Mouse (Mus musculus) heart, adult 8-10 months (tissue): ENCODE results near the gene Ttll3. TPM values are rescaled to one million over a fixed set of nuclear protein-coding genes. Genes with fewer than 3 reads are reported as not detected.
A peak's percentile ranks its signal among the peaks of the same experiment; 100 is the strongest.

Experiments used
- DNase-seq: peaks from one replicate; pipeline ENCODE4 v3.0.0; 2022; ENCODE audit warnings: low spot score
- total RNA-seq, 4 experiments: library from RNA; stranded (reverse); gene quantifications; 2 replicates each; pipeline ENCODE4 v1.2.4; 2022

Gene Ttll3
- 1 to 10 TPM in 1 of 4 experiments, under 1 TPM in 3; 0.44 to 1.0 (median 0.76) TPM for total RNA-seq

DNA sequence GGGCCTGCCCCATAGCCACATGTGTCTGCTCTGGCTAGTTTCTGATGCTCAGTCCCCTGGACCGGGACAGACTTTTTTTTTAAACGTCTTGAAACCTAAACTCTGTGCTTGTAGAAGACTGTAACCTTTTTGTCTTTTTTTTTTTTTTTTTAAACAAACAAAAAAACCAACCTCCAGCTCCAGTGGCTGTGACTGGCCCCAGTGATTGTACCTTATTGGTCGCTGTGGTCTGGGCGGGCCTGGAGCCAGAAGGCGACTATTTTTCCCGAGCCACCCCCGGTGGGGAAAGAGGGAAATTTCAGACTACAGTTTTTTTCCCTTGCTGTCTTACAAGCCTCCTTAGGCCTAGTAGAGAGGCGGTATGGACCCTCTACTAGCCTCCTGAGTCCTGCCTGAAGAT is at the start of gene Ttll3:
Gene Ttll3 (plus strand): TSS at position 301 of the 400 bp plus-strand sequence.
- DNase-seq, result no peak

DNA sequence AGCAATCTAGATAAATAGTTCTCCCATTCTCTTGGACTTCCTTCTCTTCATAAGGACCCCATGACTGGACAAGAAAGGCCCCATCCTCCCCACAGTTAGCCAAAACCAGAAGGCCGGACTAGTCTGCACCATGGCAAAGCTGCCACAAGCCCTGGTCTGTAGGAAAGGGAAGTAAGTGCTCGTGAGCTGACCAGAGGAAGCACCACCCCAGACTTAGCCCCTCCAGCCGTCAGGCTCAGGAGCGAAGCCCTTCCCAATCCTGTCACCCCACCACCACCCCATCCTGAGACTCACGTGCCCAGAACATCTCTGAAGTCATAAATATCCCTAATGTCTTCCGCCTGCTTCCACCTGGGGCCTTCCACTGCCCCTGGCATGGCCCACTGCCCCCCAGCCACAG is 47.5 kb upstream of the Ttll3 start:
- DNase-seq, result peak; percentile 37

DNA sequence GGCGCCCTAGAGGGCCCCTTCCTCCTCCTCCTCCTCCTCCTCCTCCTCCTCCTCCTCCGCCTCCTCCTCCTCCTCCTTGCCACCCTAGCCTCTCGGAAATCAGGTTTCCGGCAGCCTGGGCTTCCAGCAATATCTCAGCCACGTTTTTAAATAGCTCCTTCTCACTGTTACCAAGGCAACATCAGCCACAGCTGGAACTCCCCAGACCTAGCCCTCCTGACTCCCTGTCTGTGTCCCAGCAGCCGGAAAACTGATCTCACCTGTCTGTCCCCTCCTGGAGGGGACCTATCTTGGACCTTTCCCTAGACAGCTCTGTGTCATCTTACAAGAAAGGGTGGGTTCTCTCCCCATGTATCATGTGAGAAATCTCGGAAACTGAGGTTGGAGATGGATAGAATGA is 46.8 kb upstream of the Ttll3 start:
- DNase-seq, result no peak

DNA sequence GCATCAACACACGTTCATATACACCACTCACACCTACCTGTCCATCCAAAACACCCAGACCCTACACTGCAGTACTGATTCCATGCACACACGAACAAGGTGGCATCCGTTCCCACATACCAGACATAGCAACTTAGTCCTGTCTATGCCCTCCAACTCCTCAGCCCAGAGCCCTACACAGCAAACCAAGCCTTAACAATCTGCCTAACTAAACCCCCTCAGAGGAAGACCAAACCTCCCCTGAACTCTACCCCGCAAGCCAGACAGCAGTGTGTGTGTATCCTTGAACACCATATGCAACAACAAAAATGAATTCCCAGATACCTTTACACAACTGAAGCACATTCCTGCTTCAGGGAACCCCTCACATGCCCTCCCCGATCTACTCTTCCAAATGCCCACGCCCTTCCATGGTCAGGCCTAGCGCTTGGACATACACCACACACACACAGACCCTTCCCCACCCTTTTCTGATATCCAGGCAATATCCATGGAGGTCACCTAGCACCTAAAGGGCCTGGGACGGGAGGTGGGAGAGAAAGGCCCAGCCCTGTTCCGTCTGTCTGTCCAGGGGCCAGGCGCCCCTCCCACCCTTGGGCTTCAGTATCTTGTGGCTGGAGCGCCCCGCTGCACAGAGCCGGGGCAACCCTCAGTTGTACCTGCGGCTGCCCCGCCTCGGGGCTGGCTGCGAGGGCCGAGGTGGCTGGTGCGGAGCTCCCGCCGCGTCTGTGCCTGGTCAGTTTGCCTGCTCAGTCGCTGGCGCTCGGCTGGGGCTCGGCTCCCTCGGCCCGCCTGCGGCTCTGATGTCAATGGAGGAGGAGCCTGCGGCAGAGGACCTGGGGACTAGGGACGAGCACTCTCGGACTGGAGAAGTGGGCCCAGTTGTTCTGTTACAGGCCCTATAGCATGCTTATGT is 45.6 kb upstream of the Ttll3 start, which contains the start of gene Camk1:
Gene Camk1 (minus strand): TSS at position 808 of the 916 bp plus-strand sequence.
- peak; percentile 86 for DNase-seq

DNA sequence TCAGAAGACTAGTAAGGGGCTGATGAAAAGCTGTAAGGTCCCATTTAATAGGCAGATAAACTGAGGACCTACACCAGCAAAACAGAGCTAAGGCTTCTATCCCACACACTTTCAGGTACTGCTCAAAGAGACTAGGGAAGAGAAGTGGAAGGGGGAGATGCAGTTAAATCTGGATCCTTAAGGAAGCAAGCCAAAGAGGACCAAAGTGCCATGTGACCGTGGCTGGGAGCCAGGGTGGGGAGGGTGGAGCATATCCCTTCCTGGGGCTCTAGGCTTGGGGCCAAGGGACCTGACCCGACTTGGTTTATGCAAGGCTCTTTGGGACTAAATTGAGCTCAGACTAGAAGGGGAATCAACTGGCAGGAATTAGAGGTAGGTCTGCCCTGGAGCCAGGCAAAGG is 44.7 kb upstream of the Ttll3 start:
- peak; percentile 87 for DNase-seq

DNA sequence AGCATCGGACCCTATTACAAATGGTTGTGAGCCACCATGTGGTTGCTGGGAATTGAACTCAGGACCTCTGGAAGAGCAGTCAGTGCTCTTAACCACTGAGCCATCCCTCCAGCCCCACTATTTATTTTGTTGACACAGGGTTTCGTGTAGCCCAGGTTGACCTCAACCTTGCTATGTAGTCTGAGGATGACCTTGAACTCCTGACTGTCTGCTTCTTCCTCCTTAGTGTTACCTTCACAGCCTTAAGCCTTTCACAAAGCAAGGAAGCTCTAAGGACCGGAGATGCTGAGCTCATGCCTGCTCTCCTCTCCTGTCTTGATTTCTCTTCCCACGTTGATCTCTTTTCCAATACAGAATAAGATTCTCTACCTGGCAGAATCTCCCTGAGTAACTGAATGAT is 42.2 kb upstream of the Ttll3 start:
- no peak for DNase-seq

DNA sequence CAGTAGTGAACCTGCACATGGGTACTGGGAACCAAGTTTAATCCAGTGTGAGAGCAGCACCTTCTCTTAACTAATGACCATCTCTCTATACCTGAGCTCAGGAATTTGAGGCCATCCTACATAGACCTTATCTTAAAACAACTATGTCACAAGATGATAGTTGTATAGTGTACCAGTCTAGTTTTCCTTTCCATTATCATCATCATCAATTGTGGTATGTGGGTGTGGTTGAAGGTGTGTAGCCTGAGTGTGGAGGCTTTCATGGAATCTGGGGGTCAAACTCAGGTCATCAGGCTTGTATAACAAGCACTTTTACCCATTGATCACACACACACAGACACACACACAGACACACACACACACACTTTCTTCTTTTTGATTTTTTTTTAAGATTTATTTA is 38.5 kb upstream of the Ttll3 start:
- DNase-seq, result no peak

DNA sequence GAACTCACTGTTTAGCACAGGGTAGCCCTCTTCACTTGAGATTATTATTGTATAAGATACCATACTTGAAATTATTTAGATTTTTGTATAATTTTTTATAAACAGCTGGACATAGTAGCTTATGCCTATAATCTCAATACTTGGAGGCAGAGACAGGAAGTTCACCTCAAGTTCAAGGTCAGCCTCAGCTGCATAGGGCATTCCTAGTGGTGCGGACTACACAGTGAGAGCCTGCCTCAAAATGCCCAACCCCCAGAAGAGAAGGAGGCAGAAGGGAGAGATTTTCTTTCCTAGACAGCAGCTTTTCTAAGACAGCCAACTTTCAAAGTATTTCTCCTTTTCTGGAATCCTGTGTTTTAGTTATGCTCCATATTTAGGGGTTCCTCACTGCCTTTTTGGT is 37.9 kb upstream of the Ttll3 start:
- no peak for DNase-seq

DNA sequence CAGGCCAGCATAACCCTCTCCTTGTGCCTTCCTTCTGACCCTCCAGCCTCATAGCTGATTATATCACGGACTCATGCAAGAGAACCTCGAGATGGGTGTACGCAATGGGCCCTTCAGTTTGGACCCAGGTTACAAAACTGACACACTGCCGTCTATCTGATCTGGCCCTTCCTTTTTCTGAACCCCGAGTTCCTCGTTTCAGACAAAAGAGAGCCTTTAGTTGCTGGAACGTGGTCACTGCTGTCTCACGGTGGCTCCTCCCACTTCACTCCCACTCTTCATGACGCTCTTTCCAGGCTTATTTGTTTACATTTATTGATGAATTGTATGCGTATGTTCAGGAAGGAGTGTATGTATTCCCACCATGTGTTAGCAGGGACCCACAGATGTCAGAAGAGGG is 37.4 kb upstream of the Ttll3 start:
- DNase-seq, result no peak

DNA sequence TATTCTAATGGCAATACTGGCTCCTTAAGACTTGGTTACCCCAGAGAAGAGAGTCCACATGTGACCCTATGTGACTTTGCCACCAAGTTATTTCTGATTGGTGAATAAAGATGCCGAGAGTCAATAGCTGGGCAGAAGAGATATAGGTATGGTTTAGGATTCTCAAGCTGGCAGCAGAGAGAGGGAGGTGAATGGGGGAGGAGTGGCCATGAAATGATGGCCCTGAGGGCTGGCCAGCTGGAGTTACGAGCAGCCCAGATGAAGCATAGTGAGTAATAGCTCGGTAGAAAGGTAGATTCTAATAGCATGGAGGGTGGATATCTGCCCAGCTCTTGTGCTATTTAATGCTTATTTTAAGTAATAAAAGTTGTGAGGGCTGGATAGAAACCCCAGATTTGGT is 36.2 kb upstream of the Ttll3 start:
- no peak for DNase-seq

DNA sequence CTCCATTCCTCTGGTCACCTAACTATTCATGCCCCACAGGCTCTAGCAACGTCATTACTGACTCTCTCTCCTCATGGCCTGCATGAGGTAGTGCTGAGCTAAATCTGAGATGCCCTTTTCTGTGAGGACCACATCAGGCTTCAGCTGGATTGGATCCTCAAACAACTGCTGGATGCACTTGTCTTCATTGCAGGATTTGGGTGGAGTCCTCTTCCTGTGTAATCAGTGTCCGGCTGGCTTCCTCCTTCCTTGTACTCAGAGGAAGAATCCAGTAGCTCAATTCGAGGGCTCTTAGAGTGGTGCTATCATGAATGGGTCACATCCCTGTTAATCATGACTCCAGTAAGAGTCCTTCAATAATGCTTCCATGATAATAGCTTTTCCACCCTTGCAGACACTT is 35.4 kb upstream of the Ttll3 start:
- DNase-seq, result no peak

DNA sequence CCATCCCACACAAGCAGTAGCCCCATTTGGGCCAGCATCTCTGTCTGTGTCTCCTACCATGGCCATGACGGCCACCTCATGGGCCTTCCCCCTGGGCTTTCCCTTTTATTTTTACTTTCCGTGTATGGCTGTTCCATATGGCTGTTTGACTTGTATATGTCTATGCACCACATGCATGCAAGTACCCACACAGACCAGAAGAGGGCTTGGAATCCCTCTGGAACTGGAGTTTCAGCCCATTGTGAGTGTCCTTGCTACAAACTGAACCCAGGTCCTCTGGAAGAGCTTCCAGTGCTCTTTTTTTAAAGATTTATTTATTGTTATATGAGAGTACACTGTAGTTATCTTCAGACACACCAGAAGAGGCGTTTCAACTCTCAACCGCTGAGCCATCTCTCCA is 27.6 kb upstream of the Ttll3 start:
- no peak for DNase-seq

DNA sequence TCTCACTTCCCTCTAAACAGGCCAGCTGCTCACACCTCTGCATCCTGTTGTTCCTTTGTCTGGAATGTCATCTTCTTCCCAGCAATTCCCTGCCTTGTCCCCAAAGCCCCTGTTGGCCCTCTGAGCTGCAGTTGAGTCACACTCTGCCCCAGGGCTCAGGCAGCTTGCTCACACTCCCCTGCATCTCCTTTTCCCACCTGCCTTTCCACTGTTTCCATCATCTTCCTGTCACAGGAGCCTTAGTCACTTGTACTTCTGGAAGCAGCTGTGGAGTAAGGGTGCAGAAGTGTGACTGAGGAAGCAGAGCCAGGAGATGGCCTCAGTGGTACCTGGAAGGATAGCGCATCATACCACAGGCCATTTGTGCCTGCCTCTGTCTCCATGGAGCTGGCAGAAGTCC is 26.8 kb upstream of the Ttll3 start:
- no peak for DNase-seq

DNA sequence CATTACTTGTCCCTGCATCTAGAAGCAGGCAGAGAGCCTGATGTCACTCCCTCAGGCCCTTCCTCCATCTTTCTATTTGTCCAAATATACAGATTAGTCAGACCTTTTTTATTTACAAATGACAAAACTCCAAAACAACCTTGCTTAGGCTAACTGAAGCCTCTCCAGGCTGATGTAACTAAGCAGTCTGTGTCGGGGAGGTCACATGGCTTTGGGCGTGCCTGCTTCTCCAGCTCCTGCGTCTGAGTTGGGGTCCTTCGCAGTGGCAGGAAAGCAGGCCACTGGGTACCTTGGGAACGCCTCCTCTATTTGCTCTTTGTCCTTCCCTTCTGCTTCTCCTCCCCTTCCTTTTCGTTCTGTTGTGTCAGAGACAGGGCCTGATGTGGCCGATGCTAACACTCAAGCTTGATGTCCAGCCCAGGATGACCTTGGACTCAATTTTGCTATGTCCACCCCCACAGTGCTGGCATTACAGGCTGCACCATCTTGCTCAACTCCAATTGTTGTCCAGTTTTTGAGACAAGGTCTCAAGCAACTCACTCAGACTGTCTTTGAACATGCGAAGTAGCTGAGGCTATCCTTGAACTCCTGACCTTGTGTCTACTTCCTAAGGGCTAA is 24.4 kb upstream of the Ttll3 start:
- no peak for DNase-seq

DNA sequence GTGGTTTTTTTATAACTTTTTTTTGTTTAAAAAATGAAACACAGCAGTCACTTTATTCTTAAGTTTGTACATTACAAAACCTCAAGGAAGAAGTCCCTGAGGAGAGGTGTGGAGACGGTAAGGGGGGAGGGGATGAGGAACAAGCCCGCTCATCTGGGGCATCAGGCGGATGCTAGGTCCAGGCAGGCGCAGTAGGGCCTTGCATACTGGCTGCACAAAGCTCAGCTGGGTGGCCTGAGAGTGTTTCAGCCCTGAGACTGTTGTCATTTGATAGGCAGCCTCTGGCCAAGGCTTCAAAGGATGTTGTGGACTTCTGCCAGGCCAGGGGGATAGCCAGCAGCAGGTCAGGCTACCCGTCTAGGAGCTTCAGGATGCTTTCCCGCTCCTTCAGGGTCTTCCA is 22.4 kb upstream of the Ttll3 start:
- no peak for DNase-seq

DNA sequence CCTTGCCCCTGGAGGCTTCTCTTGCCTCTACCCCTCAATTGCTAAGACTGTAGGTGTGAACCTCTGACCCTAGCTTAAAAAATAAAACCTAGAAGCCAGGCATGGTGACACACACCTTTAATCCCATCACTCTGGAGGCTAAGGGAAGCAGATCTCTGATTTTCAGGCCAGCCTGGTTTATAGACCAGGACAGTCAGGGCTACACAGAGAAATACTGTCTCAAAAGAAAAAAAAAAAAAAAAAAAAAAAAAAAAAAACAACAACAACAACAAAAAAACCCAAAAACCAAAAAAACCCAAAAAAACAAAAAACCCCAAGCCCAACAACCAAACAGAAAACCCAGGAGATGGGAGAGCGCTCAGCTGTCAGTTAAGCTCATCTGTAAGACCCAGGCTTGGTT is 21.5 kb upstream of the Ttll3 start:
- DNase-seq, result no peak

DNA sequence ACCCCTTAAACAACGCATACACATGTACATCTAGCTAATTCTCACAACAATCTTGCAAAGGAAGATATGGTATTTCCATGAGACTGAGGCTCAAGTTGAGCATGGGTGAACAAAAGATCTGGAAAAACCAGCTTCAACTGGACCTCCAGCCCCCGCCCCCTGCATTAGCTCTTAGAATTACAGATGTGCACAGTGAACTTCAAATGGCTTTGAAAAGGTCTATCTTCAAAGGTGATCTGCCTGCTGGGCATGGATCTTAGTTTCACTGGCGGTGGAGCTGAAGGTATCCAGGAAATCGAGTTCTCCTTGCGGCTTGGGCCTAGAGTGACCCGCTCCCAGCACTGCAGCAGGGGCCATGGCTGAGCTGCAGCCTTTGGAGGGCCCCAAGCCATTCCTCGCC is 20.9 kb upstream of the Ttll3 start:
- DNase-seq, result no peak

DNA sequence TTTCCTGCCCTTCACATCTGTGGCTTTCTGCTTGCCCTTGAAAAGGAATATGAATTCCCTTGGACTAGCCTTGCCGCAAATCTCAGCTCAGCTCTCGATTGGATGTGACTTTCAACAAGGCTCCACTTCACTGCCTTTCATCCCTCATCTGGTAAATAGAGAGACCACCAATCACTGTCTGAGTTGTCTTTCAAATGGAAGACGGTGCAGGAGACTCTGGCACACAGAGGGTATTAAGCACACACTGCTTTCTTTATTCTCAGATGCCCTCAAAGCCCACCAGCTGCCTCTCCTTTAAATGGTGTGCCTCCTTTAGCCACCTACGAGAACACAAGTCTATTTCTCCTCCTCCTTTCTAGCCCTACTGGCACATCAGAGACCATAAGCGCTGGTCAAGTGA is 20.5 kb upstream of the Ttll3 start:
- DNase-seq, result no peak

DNA sequence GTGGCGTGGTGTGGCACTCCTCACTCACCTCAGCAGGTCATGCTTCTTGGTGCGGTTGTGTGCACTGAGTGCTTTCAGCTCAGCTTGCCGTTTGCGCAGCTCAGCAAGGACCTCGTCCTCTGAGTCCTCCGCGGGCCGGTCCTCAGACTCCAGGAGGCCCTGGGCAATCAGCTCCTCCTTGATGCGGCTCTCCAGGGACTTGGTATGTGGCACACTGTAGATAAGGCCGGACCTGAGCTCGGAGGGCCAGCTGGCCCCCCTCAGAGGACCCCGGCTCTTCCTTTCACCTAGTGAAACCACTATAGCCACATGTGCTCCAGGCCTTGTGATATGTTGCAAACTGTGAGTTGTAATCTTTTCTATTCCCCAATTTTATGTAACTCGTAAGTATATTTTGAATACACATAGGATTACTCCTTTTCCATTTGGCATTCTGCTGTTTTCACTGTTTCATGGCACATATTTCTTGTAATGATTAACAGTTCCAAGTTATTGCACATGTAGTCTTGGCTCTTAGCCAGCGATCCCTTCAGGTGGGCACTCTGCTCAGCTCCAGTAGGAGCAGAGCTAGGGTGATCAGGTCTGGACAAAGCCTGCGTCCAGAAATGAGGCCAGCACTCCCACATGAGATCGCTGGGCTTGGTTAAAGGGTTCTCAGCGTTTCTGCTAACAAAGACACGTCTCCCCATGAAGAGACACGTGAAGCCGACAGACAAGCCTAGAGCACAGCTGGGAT is 18.7 kb upstream of the Ttll3 start:
- no peak for DNase-seq

DNA sequence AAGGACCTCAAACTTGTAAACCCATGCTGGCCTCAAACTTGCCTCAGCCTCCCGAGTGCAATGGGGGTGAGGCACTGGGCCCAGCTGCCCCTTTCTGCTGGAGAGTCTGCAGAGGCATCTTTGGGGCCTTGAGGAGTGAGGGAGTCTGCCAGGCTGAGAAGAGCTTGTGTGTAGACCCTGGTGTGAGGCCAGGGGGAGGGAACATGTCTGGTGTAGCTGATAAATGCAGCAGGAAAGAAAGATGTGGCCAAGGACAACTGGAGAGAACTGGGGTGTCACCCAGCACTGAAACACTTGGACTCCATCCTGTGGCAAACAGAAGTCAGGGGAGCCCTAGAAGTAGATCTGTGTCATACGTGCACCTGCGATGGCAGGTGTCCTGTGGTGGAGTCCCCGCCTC is 15.6 kb upstream of the Ttll3 start:
- no peak for DNase-seq

DNA sequence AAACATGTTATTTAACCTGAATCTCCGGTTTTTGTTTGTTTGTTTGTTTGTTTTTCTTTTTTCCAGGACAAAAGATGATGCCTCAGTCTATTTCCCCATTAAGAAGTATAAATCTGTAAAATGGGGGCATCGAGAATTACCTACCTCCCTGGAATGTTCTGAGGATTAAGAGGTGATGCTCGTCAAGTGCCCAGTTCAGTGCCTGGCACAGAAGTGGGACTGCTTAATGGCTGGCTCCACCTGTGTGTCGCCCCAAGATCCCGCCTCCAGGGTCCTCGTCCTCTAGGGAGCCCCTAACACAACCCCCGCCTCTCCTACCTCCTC is 11.9 kb upstream of the Ttll3 start:
- DNase-seq, result no peak

DNA sequence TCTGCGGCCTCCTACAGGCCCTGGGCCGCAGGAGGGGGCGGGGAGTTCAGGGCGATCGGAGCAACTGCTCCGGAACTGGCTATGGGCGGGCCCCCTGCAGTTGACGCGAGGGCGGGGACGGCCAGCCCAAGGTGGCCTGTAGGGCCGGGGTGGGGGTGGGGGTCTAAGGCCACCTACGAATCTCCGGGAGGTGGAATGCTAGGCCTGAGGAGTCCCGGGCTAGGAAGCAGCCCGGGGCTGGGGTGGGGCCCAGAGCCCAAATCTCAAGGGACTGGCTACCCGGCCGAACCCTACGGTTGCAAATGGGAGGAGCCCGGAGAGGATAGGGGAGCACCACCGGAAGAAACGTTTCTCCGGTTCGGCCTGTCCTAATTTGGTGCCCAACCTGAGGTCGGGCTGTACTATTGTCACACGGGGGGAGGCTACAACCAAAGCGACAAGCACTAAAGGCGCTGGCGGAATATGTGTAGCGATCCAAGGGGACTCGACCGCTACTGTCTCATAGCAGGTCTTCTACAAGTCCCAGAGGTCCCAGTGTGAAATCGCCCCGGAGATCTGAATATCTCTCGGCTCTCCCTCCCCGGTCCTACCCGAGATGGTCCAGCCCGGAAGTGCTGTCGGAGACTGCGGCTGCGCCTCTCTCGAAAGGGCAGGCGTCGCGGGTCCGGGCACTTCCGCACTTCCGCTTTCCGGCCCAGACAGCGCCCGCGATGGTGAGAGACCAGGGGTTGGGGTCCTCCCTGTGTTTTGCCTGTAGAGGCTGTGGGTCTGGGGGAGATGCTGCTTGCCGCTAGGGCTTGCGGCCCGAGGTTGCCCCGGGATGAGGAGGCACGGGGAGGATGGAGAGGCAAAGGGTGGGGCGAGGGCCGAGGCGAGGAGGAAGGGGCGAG is 11.3 kb upstream of the Ttll3 start, which contains the start of the genes Tada3 and Arpc4:
Gene Tada3 (minus strand): TSS at position 388 of the 890 bp plus-strand sequence.
Gene Arpc4 (plus strand): TSS at position 620 of the 890 bp plus-strand sequence.
- DNase-seq, result peak; percentile 90
